Mouse (Mus musculus) embryonic stem cell, embryonic (primary cell): ENCODE data around the gene Krtap3-3.

Experiments used
- CTCF ChIA-PET, 4 experiments: fragments of 300-600 bp in 2 of 4; fragments of 350-600 bp in 2 of 4; sonication (Branson Sonifier 250); formaldehyde crosslinking; loops; one replicate each; lab custom pipeline; 2022; ENCODE audit warnings: inconsistent platforms in 2 of 4; lab: Charles Lee
- POLR2A ChIA-PET, 4 experiments: fragments of 300-600 bp in 2 of 4; fragments of 350-600 bp in 2 of 4; sonication (Branson Sonifier 250); formaldehyde crosslinking; loops; one replicate each; lab custom pipeline; 2022; ENCODE audit warnings: antibody characterized with exemption in 4 of 4, inconsistent platforms in 1 of 4; lab: Charles Lee

Gene Krtap3-3

DNA sequence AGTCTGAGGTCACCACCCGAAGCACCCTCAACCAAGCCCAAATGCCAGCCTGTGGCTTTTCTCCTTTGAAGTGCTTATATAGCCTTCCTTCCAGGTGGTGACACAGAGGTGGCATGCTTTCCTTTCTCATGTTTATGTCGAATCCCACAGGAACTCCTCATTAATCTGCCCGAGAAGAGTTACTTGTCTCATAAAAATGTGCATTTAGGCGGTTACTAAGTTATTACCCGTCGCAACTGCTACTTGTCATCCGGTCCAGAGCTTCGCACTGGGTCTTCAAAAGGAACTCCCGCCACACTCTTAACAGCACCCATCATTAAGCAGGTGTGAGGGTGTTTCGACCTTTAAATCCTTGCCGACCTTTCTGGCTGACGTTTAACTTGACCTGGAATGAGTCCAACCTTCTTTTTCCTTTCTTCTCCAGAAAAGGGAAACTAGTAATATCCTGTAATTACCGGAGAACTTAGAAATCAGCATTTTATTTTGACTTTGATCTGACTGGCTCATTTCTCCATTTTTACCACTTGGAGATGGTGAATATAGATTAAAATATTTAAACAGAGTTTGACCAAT, 29.3 kb downstream of the Krtap3-3 start, which contains the start of gene Krt39:
TSS of gene Krt39 (minus strand) at position 51 of the 573 bp plus-strand sequence.
- POLR2A ChIA-PET, result interaction anchor here in 1 of 4 experiments (0.6 kb wide), 1 partner anchor 667 kb away, joined by 4 read pairs; no protein-coding TSS in a partner anchor

DNA sequence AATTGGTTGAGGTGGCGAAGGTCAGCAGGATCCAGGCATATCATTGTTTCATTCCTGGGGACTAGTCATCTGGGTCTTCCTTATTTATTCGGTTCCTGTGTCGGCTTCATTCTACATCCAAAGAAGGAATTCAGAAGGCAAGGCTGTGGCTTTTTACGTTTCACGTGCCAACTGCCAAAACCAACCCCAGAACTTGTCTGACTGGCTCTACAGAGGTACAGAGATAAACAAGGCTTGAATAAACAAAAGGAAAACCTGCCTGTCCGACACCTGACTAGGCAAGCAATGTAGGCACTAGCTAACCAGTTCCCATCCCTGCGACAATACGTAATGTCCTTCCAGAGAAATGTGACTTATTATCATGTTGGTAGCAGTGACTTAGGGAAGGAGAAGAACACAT, 36.6 kb downstream of the Krtap3-3 start:
- CTCF ChIA-PET, result no interaction called here

More for the DNA sequence above, 29.3 kb downstream of the Krtap3-3 start, which contains the start of gene Krt39:
- CTCF ChIA-PET, result no interaction called here

More for the DNA sequence above, 36.6 kb downstream of the Krtap3-3 start:
- POLR2A ChIA-PET, result no interaction called here
